Mouse (Mus musculus) myocyte (in vitro differentiated cells): ENCODE measurements around the gene Fkbp6. TPM values are rescaled to one million over a fixed set of nuclear protein-coding genes. Genes with fewer than 3 reads are reported as not detected.

ENCODE experiments used
- H3K27me3 ChIP-seq: one replicate; pipeline ENCODE4 v1.6.1; 2011; ENCODE audit not compliant: control insufficient read depth, insufficient read depth, insufficient read length
- H3K36me3 ChIP-seq: one replicate; pipeline ENCODE4 v1.6.1; 2011; ENCODE audit not compliant: control insufficient read depth, insufficient read depth
- H3K4me2 ChIP-seq: one replicate; pipeline ENCODE4 v1.6.1; 2011; ENCODE audit warnings: low read depth, control low read depth
- H3K4me3 ChIP-seq: one replicate; pipeline ENCODE4 v1.5.1; 2011; ENCODE audit warnings: mild to moderate bottlenecking, control low read depth, moderate library complexity
- H3K79me2 ChIP-seq: one replicate; pipeline ENCODE4 v1.6.1; 2011; ENCODE audit not compliant: control insufficient read depth, insufficient read depth
- H3ac ChIP-seq: one replicate; pipeline ENCODE4 v1.6.1; 2011; ENCODE audit not compliant: control insufficient read depth, insufficient read length
- CEBPB ChIP-seq: IDR thresholded peaks from 2 replicates; pipeline ENCODE4 v1.6.1; 2011; ENCODE audit warnings: mild to moderate bottlenecking, moderate library complexity; ENCODE audit not compliant: poor library complexity, insufficient read depth, severe bottlenecking
- E2F4 ChIP-seq: IDR thresholded peaks from one replicate; pipeline ENCODE4 v1.6.1; 2011; ENCODE audit warnings: mild to moderate bottlenecking, control low read depth, moderate library complexity; ENCODE audit not compliant: insufficient read depth
- MAX ChIP-seq: IDR thresholded peaks from one replicate; pipeline ENCODE4 v1.6.1; 2011; ENCODE audit warnings: low read depth, mild to moderate bottlenecking, control low read depth
- MYOD1 ChIP-seq, 3 experiments: IDR thresholded peaks; one replicate each; pipeline ENCODE4 v1.6.1; 2011; ENCODE audit warnings: control low read depth in 2 of 3, low read depth in 2 of 3, mild to moderate bottlenecking in 2 of 3, moderate library complexity in 1 of 3; ENCODE audit not compliant: insufficient read length in 2 of 3, control insufficient read depth in 1 of 3
- MYOG ChIP-seq, 3 experiments: IDR thresholded peaks; one replicate each; pipeline ENCODE4 v1.6.1; 2011; ENCODE audit warnings: control low read depth in 2 of 3, low read depth in 2 of 3, mild to moderate bottlenecking in 2 of 3; ENCODE audit not compliant: insufficient read length in 2 of 3, control insufficient read depth in 1 of 3, insufficient read depth in 1 of 3
- POLR2A ChIP-seq: IDR thresholded peaks from one replicate; pipeline ENCODE4 v1.6.1; 2011; ENCODE audit warnings: low read depth, mild to moderate bottlenecking, control low read depth, moderate library complexity; ENCODE audit not compliant: insufficient read length
- POLR2AphosphoS2 ChIP-seq: IDR thresholded peaks from one replicate; pipeline ENCODE4 v1.6.1; 2011; ENCODE audit warnings: low read depth, control low read depth; ENCODE audit not compliant: insufficient read length
- REST ChIP-seq: IDR thresholded peaks from one replicate; pipeline ENCODE4 v1.6.1; 2011; ENCODE audit warnings: mild to moderate bottlenecking, control low read depth, moderate library complexity; ENCODE audit not compliant: insufficient read depth, insufficient read length
- SRF ChIP-seq: IDR thresholded peaks from one replicate; pipeline ENCODE4 v1.6.1; 2011; ENCODE audit warnings: low read depth; ENCODE audit not compliant: control insufficient read depth, insufficient read length
- TCF12 ChIP-seq: IDR thresholded peaks from one replicate; pipeline ENCODE4 v1.6.1; 2011; ENCODE audit warnings: mild to moderate bottlenecking, control low read depth; ENCODE audit not compliant: poor library complexity, insufficient read depth, severe bottlenecking
- TCF3 ChIP-seq: IDR thresholded peaks from one replicate; pipeline ENCODE4 v1.6.1; 2011; ENCODE audit warnings: low read depth, control low read depth; ENCODE audit not compliant: insufficient read length
- USF1 ChIP-seq: IDR thresholded peaks from one replicate; pipeline ENCODE4 v1.6.1; 2011; ENCODE audit warnings: low read depth, mild to moderate bottlenecking, control low read depth, moderate library complexity
- polyA plus RNA-seq: library from polyadenylated mRNA; unstranded; fragments of >200 nt; fragmentation: generic; extraction: Trizol; gene quantifications from one replicate; pipeline ENCODE4 v1.2.1, GENCODE M21; 2012; ENCODE audit warnings: missing spikeins

Fkbp6 gene
- polyA plus RNA-seq, 1 experiment, result not detected

DNA sequence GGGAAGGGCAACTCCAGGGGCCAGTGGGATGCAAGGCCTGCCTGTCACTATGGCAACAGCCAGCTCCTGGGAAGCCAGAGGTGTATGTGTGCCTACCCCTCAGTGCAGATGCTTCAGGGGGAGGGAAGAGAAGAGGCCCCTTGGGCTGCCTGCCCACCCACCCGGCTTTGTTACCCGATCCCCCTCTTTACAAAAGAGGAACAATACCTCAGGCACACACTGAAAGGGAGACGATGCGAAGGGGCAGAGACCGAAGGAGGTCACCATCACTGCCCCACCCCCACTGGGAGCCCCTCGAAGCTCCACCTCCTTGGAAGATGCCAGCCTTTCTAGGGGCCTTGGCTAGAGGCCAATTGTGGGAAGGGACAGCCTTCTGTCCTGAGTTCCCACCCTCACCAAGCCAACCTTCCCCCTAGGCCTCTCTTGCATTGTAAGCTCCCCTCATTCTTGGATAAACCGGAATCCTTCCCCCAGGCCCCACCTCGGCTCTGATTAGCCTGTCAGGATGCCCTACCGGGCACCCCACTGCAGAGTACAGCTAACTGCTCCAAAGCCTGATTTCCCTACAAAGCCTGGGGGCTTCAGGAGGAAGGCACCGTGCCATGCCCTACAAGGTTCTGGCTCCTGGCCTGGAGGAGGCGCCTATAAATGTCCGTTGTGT is 96.0 kb downstream of the Fkbp6 start:
- H3K27me3 ChIP-seq, result peaks cover 12% of the 10 kb centered on the region
- H3ac ChIP-seq, result no peak overlapping the region
- H3K36me3 ChIP-seq, result no peaks in the 10 kb centered on the region
- H3K79me2 ChIP-seq, result no peaks in the 10 kb centered on the region
- H3K4me3 ChIP-seq, result no peak overlapping the region
- no peak overlapping the region for H3K4me2 ChIP-seq
- no peak for TF ChIP-seq MYOG (IDR thresholded peaks at IDR 0.05; ENCODE audit: control insufficient read depth in 1 of 3, insufficient read depth in 1 of 3, insufficient read length in 2 of 3, low read depth in 2 of 3)
- TF ChIP-seq CEBPB, result no peak
- TF ChIP-seq MAX, result no peak
- no peak for TF ChIP-seq TCF12
- TF ChIP-seq REST, result no peak
- no peak for TF ChIP-seq POLR2A
- TF ChIP-seq TCF3, result no peak

- Histone ChIP-seq H3K79me2 (no peaks in the 10 kb centered on the region), H3K27me3 (no peaks in the 10 kb centered on the region), H3ac (peak within 1 kb of the TSS; percentile 77), H3K4me3 (no peak within 1 kb of the TSS), H3K36me3 (peaks cover 2% of the 10 kb centered on the region), H3K4me2 (peak within 1 kb of the TSS; percentile 75)
- TF ChIP-seq TCF12 (no peak), E2F4 (no peak), MAX (no peak), POLR2AphosphoS2 (peak; percentile 75), USF1 (no peak), SRF (peak; percentile 33), MYOG (IDR thresholded peaks at IDR 0.05; ENCODE audit: control insufficient read depth in 1 of 3, insufficient read depth in 1 of 3, insufficient read length in 2 of 3, low read depth in 2 of 3) (no peak), MYOD1 (IDR thresholded peaks at IDR 0.05; ENCODE audit: control insufficient read depth in 1 of 3, insufficient read length in 2 of 3, low read depth in 2 of 3) (no peak), TCF3 (no peak), POLR2A (peak; percentile 90), REST (no peak), CEBPB (no peak)
These were observed 98.8 kb downstream of the Fkbp6 start, which contains the start of gene Fzd9 for GRCm38 (mm10) chr5:135251079-135251454. Gene Fzd9 (minus strand): TSS chr5:135251230.

- H3K79me2 ChIP-seq, result no peaks in the 10 kb centered on the region
- H3K4me2 ChIP-seq, result peak overlapping the region; percentile 75
- H3ac ChIP-seq, result peak overlapping the region; percentile 77
- TF ChIP-seq USF1, result no peak
- peak in 2 of 3 experiments; percentile 7 to 23 for TF ChIP-seq MYOD1 (IDR thresholded peaks at IDR 0.05; ENCODE audit: control insufficient read depth in 1 of 3, insufficient read length in 2 of 3, low read depth in 2 of 3)
- TF ChIP-seq TCF12, result no peak
- H3K36me3 ChIP-seq, result peaks cover 2% of the 10 kb centered on the region
- no peaks in the 10 kb centered on the region for H3K27me3 ChIP-seq
- H3K4me3 ChIP-seq, result no peak overlapping the region
These were observed 99.4 kb downstream of the Fkbp6 start for GRCm38 (mm10) chr5:135250186-135251078.

GRCm38 (mm10) chr5:135248956-135249676 is 100.7 kb downstream of the Fkbp6 start:
- no peak overlapping the region for H3K4me3 ChIP-seq
- no peaks in the 10 kb centered on the region for H3K79me2 ChIP-seq
- TF ChIP-seq MAX (no peak), TCF12 (no peak), MYOG (IDR thresholded peaks at IDR 0.05; ENCODE audit: control insufficient read depth in 1 of 3, insufficient read depth in 1 of 3, insufficient read length in 2 of 3, low read depth in 2 of 3) (peak in 1 of 3 experiments; percentile 69), CEBPB (no peak), MYOD1 (IDR thresholded peaks at IDR 0.05; ENCODE audit: control insufficient read depth in 1 of 3, insufficient read length in 2 of 3, low read depth in 2 of 3) (peak in 2 of 3 experiments; percentile 68 to 73), REST (no peak), SRF (no peak)
- H3ac ChIP-seq, result no peak overlapping the region
- peaks cover 9% of the 10 kb centered on the region for H3K36me3 ChIP-seq
- no peaks in the 10 kb centered on the region for H3K27me3 ChIP-seq
- H3K4me2 ChIP-seq, result no peak overlapping the region
